Mouse (Mus musculus): ENCODE data around the gene Fth1. TPM values are rescaled to one million over a fixed set of nuclear protein-coding genes. Genes with fewer than 3 reads are reported as not detected.

Fth1 gene
- total and polyA plus RNA-seq, 2 experiments from 2014 or later: 524 to 3,148 TPM

DNA sequence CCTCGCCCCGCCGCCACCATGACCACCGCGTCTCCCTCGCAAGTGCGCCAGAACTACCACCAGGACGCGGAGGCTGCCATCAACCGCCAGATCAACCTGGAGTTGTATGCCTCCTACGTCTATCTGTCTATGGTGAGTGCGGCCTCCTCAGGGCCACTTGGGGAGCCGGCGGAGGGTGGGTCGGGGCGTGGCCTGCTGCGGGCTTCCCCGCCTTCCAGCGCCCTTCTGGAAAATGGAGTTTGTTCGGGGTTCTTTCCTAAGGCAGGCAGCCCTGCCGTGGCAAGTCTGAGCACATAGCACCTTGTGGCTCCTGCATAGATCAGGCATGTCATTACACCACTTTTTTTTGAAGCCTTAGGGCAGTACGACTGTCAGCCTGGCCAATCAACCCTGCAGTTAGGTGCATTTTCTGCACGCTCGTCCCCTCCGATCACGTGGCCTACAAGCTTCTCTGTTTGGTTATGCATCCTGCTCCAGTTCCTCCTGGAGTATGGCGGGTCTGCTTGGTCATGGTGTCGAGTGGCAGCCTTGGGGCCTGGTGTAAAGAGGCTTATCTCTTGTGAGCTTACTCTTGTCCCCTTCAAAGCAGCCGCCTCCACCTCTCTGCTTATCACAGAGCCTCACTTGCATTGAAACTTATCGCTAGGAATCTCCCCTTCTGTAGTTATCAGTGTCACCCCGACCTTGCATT lies 2.6 kb downstream of the Fth1 start:
- Histone ChIP-seq H3K4me2 (ENCODE audit: low read depth, low read length) (peak overlapping the region; percentile 91), H3K27ac (ENCODE audit: low read depth) (peak overlapping the region; percentile 99), H3K27me3 (ENCODE audit: control insufficient read depth, insufficient read depth, low read length) (no peaks in the 10 kb centered on the region), H3K36me3 (replicated peaks; ENCODE audit: control insufficient read depth, insufficient read depth, low read length) (peaks cover 24% of the 10 kb centered on the region), H3K9me3 (replicated peaks; ENCODE audit: control insufficient read depth, low read length) (no peaks in the 10 kb centered on the region), H3K4me1 (ENCODE audit: control insufficient read depth, insufficient read depth) (peaks cover 21% of the 10 kb centered on the region; the same call in 1 of the 2 replicates), H3K9ac (replicated peaks; ENCODE audit: low read depth, low read length) (peak overlapping the region; percentile 98), H3K4me3 (ENCODE audit: low read depth, low read length) (peak overlapping the region; percentile 88)
- DNase-seq (ENCODE audit: low spot score) (peak; percentile 74), ATAC-seq (ENCODE audit: insufficient read depth, low read depth) (peak; percentile 71)
- under 1% methylated on average over 29 of the region's 31 CpGs for WGBS
- TF ChIP-seq EP300 (IDR thresholded peaks at IDR 0.05; ENCODE audit: low read depth) (no peak), CTCF (IDR thresholded peaks at IDR 0.05; ENCODE audit: low read depth) (no peak)

DNA sequence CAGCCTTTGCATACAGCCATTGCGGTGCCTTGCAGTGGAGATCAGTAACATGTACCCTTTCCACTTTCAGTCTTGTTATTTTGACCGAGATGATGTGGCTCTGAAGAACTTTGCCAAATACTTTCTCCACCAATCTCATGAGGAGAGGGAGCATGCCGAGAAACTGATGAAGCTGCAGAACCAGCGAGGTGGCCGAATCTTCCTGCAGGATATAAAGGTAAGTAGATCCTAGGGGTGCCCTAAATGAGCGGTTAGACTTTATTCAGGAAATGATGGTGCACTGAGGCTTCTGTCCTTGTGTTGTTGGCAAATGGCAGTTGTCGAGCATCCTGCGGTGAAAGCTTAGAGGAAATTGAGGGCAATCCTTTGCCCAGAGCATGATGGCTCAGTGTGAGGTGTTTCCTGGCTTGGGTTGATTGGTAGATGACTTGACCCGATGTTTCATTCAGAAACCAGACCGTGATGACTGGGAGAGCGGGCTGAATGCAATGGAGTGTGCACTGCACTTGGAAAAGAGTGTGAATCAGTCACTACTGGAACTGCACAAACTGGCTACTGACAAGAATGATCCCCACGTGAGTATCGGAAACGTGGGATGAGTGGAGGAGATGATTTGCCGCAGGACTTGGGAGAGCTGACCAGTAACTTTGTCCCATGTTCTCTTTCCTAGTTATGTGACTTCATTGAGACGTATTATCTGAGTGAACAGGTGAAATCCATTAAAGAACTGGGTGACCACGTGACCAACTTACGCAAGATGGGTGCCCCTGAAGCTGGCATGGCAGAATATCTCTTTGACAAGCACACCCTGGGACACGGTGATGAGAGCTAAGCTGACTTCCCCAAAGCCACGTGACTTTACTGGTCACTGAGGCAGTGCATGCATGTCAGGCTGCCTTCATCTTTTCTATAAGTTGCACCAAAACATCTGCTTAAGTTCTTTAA lies 4.0 kb downstream of the Fth1 start:
- no peaks in the 10 kb centered on the region for H3K9me3 ChIP-seq (replicated peaks; ENCODE audit: control insufficient read depth, low read length)
- peak overlapping the region; percentile 91 for H3K4me2 ChIP-seq (ENCODE audit: low read depth, low read length)
- H3K27ac ChIP-seq (ENCODE audit: low read depth): no peak overlapping the region
- DNase-seq (ENCODE audit: low spot score) (no peak), ATAC-seq (ENCODE audit: insufficient read depth, low read depth) (no peak)
- TF ChIP-seq EP300 (IDR thresholded peaks at IDR 0.05; ENCODE audit: low read depth): no peak
- TF ChIP-seq CTCF (IDR thresholded peaks at IDR 0.05; ENCODE audit: low read depth): no peak
- 87% methylated on average over 20 of the region's 20 CpGs for WGBS
- H3K36me3 ChIP-seq (replicated peaks; ENCODE audit: control insufficient read depth, insufficient read depth, low read length): peaks cover 24% of the 10 kb centered on the region
- H3K4me1 ChIP-seq (ENCODE audit: control insufficient read depth, insufficient read depth): peaks cover 8% of the 10 kb centered on the region; the same call in 1 of the 2 replicates
- peak overlapping the region; percentile 98; the same call in 1 of the 2 replicates for H3K9ac ChIP-seq (replicated peaks; ENCODE audit: low read depth, low read length)
- H3K4me3 ChIP-seq (ENCODE audit: low read depth, low read length): peak overlapping the region; percentile 88
- no peaks in the 10 kb centered on the region for H3K27me3 ChIP-seq (ENCODE audit: control insufficient read depth, insufficient read depth, low read length)

- Histone ChIP-seq H3K9ac (replicated peaks; ENCODE audit: low read depth, low read length) (no peak overlapping the region), H3K9me3 (replicated peaks; ENCODE audit: control insufficient read depth, low read length) (no peaks in the 10 kb centered on the region), H3K27ac (ENCODE audit: low read depth) (no peak overlapping the region), H3K4me2 (ENCODE audit: low read depth, low read length) (no peak overlapping the region), H3K4me3 (ENCODE audit: low read depth, low read length) (no peak overlapping the region), H3K27me3 (ENCODE audit: control insufficient read depth, insufficient read depth, low read length) (no peaks in the 10 kb centered on the region), H3K4me1 (ENCODE audit: control insufficient read depth, insufficient read depth) (peaks cover 8% of the 10 kb centered on the region; the same call in 1 of the 2 replicates), H3K36me3 (replicated peaks; ENCODE audit: control insufficient read depth, insufficient read depth, low read length) (peaks cover 24% of the 10 kb centered on the region)
- no peak for DNase-seq (ENCODE audit: low spot score)
- TF ChIP-seq CTCF (IDR thresholded peaks at IDR 0.05; ENCODE audit: low read depth) (no peak), EP300 (IDR thresholded peaks at IDR 0.05; ENCODE audit: low read depth) (no peak)
- ATAC-seq (ENCODE audit: insufficient read depth, low read depth): no peak
- WGBS: 93% methylated on average over 6 of the region's 6 CpGs
These were observed 4.9 kb downstream of the Fth1 start for GRCm38 (mm10) chr19:9985190-9985899.

GRCm38 (mm10) chr19:9985900-9986421 lies 5.6 kb downstream of the Fth1 start:
- H3K4me1 ChIP-seq (ENCODE audit: control insufficient read depth, insufficient read depth): peaks cover 8% of the 10 kb centered on the region; the same call in 1 of the 2 replicates
- no peak overlapping the region for H3K27ac ChIP-seq (ENCODE audit: low read depth)
- no peak overlapping the region for H3K9ac ChIP-seq (replicated peaks; ENCODE audit: low read depth, low read length)
- ATAC-seq (ENCODE audit: insufficient read depth, low read depth) (no peak), DNase-seq (ENCODE audit: low spot score) (no peak)
- no peaks in the 10 kb centered on the region for H3K27me3 ChIP-seq (ENCODE audit: control insufficient read depth, insufficient read depth, low read length)
- no peaks in the 10 kb centered on the region for H3K9me3 ChIP-seq (replicated peaks; ENCODE audit: control insufficient read depth, low read length)
- TF ChIP-seq CTCF (IDR thresholded peaks at IDR 0.05; ENCODE audit: low read depth) (no peak), EP300 (IDR thresholded peaks at IDR 0.05; ENCODE audit: low read depth) (no peak)
- no peak overlapping the region for H3K4me3 ChIP-seq (ENCODE audit: low read depth, low read length)
- WGBS: 89% methylated on average over 2 of the region's 2 CpGs
- H3K4me2 ChIP-seq (ENCODE audit: low read depth, low read length): no peak overlapping the region
- H3K36me3 ChIP-seq (replicated peaks; ENCODE audit: control insufficient read depth, insufficient read depth, low read length): peaks cover 24% of the 10 kb centered on the region

DNA sequence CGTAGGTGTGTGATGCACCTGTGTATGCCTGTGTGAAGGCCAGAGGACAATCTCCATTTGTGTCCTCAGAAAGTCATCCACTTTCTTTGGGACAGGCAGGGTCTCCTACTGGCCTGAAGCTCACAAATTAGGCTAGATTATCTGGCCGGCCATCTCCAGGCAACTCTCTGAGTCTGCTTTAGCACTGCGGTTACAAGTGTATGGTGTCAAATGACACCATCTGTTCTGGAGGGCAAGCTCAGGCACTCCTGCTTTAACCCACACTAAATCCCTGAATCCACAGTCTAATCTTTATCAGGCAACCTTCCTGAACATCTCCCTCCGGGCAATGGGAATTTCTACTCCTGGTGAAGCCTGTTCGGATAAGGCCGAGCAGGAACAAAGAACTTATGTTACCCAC lies 6.8 kb downstream of the Fth1 start:
- no peak overlapping the region for H3K27ac ChIP-seq (ENCODE audit: low read depth)
- ATAC-seq (ENCODE audit: insufficient read depth, low read depth) (no peak), DNase-seq (ENCODE audit: low spot score) (no peak)
- no peaks in the 10 kb centered on the region for H3K9me3 ChIP-seq (replicated peaks; ENCODE audit: control insufficient read depth, low read length)
- TF ChIP-seq EP300 (IDR thresholded peaks at IDR 0.05; ENCODE audit: low read depth) (no peak), CTCF (IDR thresholded peaks at IDR 0.05; ENCODE audit: low read depth) (no peak)
- peaks cover 8% of the 10 kb centered on the region; the same call in 1 of the 2 replicates for H3K4me1 ChIP-seq (ENCODE audit: control insufficient read depth, insufficient read depth)
- H3K9ac ChIP-seq (replicated peaks; ENCODE audit: low read depth, low read length): no peak overlapping the region
- H3K36me3 ChIP-seq (replicated peaks; ENCODE audit: control insufficient read depth, insufficient read depth, low read length): peaks cover 24% of the 10 kb centered on the region
- H3K4me3 ChIP-seq (ENCODE audit: low read depth, low read length): no peak overlapping the region
- no peaks in the 10 kb centered on the region for H3K27me3 ChIP-seq (ENCODE audit: control insufficient read depth, insufficient read depth, low read length)
- no peak overlapping the region for H3K4me2 ChIP-seq (ENCODE audit: low read depth, low read length)
- WGBS: 39% methylated on average over 6 of the region's 6 CpGs

Measured in heart, postnatal 0 days (tissue).